Mouse (Mus musculus) erythroid progenitor cell, adult 5-6 weeks (primary cell): ENCODE measurements around the gene Rap2a. TPM values are rescaled to one million over a fixed set of nuclear protein-coding genes. Genes with fewer than 3 reads are reported as not detected.

Experiments used
- ATAC-seq: replicated peaks from 2 replicates; pipeline ENCODE4 v1.8.0; 2016; ENCODE audit warnings: moderate number of reproducible peaks, mild to moderate bottlenecking, moderate TSS enrichment, inconsistent platforms; ENCODE audit not compliant: poor library complexity, low FRiP score, severe bottlenecking
- total RNA-seq, 2 experiments: library from RNA; stranded (forward) in 1 of 2; stranded (reverse) in 1 of 2; fragments of 150-400 nt in 1 of 2; fragments of 186-747, 209-891 nt in 1 of 2; gene quantifications; 2 replicates each; pipeline versions ENCODE4 v1.2.3 to v1.2.4; 2015 to 2017; ENCODE audit warnings: low replicate concordance in 2 of 2

Rap2a gene
- total RNA-seq (2015; ENCODE audit: low replicate concordance): 2.1 and 3.2 TPM in 2 replicates
- total RNA-seq (2017; ENCODE audit: low replicate concordance): 1.1 and 1.7 TPM in 2 replicates

DNA sequence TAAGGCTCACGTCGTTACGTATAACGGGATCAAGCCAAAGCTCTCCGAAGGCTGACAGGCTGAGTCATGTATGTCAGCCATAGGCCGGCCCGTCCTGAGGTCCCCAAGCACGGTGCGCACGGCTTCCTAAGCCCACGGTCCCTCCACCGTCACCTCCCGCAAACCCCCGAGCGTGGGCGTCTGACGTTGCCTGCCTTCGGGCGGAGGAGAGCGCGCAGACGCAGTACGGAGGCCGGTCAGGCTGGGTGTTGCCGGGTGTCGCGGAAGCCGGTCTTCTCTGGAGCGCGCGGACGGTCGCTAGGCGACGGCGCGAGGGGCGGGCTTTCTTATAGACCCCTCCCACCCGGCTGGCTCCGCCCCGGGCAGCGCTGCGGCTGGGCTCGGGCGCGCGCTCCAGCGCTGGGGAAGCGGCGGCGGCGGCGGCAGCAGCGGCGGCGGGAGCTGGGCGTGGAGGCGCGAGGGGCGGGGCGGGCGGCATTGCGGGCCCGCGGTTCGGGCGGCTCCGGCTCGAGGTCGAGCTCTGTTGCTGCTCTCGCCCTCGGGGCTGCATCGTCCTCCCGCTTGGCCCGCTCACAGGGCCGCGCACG lies at the start of gene Rap2a:
Gene Rap2a, plus strand, starts transcription at position 463 of the 587 bp plus-strand sequence.
- ATAC-seq: peak; percentile 77

DNA sequence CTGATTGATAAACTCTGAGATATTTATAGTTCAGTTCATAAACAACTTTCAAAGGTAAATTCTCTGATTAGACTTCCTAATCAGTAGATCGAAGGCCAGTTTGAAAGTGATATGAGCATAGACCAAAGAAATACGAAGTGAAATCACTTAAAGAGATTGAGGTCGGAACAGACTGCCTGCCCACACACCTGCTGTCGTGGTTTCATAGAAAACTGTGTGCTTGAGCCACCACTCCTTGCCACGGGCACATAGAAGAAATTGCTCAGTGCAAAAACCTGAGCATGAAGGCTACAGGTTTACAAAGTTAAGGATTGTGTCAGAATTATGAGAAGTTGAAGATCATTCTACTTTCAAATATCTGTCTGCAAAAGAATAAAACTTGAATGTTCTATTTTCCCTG lies 49.7 kb upstream of the Rap2a start:
- no peak for ATAC-seq

DNA sequence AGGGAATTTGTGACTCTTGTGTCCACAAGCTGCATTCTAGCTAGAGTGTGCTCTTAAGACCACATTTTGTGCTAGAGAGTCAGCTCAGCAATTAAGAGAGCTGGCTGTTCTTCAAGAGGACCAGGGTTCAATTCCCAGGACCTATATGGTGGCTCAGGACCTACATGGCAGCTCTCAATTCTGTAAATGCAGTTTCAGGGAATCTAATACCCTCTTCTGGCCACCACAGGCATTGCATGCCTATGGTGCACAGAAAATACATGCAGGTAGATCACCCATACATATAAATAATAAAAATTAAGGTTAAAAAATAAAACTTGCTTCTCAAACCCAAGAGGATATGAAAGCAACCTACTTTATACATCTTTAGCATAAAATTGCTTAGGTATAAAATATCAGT lies 45.5 kb upstream of the Rap2a start:
- no peak for ATAC-seq

DNA sequence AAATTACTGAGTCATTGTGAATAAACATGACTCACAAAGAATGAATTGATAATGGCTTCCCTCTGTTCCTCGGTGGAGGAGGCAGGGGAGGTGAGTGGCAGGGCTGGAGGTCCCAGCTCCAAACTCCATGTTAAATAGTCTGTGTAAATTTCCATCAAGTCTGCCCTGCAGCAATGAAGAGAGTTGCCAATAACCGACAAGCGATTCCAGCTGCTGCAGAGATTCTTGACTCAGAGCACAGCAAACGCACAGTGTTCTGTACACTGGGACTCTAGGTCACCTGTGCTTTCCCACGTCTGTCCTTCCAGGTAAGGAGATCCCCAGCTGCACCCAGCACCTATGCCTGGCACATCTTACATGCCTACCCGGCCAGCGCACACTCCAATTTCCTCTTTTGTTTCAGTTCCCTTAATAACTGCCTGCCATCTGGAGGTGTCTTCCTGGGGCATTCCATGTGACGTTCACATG lies 44.3 kb upstream of the Rap2a start:
- no peak for ATAC-seq

DNA sequence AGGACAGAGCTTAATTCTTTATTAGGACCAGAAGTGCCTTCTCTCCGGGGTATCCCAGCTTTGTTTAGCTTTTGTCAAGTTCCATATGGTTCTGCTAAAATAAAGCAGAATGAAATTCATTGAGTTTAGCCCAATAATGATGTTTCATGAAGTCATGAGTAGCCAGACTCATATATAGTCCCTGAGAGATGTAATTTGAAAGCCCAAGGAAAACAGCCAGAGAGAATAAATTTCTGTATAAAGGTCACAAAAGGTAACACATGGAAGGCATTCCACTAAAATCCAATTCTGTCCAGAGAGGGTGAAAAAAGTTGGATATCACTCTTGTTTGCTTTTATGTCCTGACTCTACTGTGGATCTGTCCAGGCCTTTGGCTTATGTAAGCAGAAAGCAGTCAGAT lies 43.4 kb upstream of the Rap2a start:
- ATAC-seq: no peak

DNA sequence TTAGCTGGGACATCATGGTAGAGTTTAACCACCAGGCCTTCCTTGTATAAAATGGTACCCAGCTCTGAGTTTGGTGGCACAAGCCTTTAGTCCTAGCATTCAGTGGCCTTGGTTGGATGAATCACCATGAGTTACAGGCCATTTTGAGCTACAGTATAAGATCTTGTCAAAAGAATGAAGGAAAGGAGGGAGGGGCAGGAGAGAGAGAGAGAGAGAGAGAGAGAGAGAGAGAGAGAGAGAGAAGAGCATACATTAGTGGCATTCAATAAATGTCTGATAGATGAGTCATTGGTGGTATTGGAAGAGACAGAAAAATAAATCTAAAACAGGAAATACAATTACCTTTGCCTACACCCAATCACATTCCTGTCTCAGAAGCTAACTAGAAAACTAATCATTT lies 37.5 kb upstream of the Rap2a start:
- no peak for ATAC-seq

DNA sequence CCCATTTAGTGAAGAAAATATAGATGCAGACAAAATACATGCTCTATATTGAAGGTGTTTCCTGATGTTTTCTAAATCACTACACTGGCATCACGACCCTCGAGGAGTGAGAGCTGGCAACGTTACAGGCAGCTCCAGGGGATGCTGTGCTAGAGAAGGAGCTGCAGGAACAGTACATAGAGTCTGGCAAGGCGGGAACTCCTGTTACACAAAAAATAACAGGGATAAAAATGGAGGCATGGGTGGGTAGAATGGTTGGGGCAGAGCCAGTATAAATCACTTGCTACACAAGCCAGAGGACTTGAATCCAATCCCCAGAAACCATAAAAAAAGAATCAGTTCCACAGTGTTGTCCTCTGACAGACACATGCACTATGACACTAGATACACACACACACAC lies 37.0 kb upstream of the Rap2a start:
- ATAC-seq: no peak

DNA sequence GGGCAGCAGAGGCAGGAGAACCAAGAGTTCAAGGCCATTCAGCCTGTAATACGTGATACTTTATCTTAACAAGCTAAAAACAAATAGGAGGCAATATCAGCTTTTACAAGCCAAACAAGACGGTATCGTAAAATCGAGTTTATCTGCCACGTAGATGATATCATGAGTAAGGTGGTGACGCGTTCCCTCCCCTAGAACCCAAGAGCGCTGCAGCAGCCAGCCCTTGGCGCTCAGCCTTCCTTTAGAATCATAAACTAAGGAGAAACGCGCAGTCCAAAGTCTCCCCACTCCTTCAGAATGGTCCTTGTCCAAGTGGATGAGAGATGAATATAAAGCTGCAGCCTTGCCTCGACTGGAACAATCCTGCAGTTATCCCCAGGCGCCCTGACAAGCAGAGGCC lies 36.4 kb upstream of the Rap2a start:
- ATAC-seq: no peak

DNA sequence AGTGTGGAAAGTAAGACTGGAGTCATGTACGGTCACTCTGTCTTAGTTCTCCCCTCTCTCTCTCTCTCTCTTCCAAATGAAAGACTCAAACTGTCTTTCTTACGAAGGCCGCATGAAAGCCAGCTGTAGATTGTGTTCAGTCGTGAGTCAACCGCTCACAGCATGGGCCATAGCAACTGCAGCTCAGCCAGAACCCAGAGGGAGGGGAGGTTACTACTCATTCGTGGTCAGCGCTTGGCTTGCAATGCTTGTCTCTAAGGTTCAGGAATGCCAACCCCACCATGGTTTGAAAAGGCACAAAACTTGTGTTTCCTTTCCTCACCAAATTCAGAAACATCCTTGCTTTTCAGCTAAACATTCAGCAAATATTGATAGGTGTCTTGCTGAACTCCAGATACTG lies 24.0 kb upstream of the Rap2a start:
- no peak for ATAC-seq

DNA sequence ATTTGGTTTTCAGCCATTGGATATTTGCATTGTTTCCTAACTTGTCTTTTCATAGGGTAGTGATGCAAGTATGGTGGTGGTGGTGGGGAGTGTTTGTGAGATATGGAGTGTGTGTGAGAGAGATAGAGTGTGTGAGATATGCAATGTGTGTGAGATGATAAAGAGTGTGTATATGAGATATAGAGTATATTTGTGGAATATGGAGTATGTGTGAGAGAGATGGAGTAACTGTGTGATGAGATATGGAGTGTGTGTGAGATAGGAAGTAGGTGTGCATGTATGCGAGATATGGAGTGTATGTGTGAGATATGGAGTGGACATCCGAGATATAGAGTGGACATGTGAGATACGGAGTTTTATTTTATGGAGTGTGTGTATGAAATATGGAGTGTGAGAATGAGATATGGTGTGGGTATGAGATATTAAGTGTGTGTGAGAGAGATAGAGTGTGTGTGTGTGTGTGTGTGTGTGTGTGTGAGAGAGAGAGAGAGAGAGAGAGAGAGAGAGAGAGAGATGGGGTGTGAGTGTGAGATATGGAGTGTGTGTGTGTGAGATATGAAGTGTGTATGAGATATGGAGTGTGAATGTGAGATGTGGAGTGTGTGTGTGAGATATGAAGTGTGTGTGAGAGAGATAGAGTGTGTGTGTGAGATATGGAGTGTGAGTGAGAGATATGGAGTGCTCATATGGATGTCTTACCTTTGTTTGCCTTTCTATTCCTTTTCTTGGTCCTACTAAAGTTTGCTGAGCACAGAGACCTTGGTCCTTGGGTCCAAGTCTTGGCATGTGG lies 14.1 kb upstream of the Rap2a start:
- no peak for ATAC-seq

DNA sequence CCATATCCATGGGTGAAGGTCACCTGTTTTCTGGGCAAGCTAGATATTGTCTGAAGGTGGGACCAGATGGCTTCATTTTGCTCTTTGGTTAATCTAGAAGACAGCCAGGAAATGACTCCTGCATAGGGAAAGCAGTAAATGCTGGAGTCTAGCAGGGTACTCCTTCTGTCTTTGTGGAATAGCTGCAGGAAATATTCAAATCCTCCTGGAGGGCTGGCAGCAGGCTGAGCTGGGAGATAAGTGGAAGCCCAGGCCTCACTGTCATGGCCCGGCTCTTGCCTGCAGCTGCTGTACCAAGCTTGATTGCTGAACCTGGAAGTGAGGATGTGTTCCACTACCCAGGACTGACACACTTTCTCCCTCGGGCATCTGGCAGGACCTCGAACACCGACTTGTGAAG lies 11.4 kb upstream of the Rap2a start:
- no peak for ATAC-seq

DNA sequence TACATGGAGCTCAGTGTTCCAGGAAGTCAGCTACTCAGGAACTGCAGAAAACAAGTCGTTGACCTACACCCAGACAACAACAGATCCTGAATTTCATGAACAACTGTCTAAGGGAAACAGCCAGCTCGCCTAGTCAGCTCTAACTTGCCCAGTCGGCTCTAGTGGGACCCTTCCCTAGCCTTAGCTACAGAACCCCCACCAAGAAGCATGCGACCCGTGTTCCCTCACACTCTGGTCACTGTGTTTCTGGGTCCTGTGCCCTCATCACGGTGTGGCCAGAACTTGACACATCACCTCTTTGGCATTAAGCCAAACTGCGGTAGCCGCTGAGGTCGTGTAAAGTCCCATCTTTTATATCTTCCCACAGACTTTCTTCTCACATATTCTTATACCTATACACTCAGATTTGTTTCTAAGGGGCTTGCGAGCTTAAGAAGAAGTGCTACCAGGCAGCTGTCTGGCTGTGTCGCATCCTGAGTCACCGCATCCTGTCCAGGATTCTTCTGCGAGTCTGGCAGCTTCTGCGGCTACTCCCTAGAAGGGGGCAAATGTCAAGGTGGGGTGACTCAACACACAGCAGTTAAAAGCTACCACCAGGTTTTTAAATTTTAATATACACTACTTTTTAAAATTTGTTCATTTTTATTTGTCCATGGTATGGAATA lies 9.0 kb upstream of the Rap2a start:
- ATAC-seq: no peak

DNA sequence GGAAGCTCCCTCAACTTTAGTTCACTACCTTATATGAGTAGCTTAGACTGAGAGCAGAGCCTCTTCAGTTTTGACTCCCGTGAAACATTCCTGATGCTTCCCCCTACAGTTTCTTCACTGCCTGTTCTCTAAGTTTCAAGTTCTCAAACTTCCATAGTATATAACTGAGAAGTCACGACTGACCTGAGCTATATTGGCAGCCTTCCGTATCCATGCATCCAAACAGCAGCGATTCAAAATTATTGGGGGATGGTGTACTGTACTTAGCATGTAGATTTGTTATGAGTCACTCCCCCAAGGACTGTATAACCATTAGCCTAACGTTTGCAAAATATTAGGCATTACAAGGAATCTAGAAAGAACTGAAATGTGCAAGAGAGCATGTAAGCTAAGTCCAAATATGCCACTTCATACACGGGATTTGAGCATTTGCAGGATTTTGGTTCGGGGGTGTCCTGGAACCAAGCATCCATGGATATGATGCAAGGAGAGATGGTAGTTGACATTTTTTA lies 2.0 kb upstream of the Rap2a start:
- no peak for ATAC-seq

DNA sequence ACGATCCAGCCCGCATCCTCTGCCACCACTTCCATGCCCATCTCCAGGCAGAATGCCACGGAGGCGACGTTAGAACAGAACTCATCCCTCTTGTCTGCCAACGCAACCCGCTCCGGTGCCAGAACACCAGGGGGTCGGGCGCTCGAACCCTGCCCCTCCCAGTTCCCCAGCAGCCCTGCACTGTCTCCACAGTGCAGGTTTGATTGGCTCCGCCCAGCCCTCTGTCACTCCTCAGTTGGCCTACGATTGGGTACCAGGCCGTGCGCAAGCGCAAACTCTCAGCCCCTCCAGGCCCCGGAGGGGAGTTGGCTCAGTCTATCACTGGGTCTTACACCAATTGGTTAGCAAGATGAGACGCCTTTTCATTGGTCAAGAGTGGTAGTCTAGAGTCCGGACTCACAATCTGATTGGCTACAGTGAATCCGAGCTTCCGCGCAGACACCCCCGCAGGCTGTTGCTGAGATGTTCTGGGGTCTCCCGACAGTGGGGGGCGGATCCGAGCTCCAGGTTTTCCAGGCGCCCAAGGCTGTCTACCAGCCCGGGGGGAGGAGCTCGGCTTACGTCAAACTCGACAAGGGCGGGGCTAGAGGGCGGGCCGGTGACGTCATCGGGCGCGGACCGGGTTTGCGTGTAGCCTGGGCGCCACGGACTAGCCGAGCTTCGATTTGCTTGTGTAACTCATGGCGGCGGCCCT lies 809 bp upstream of the Rap2a start:
- peak; percentile 81 for ATAC-seq

DNA sequence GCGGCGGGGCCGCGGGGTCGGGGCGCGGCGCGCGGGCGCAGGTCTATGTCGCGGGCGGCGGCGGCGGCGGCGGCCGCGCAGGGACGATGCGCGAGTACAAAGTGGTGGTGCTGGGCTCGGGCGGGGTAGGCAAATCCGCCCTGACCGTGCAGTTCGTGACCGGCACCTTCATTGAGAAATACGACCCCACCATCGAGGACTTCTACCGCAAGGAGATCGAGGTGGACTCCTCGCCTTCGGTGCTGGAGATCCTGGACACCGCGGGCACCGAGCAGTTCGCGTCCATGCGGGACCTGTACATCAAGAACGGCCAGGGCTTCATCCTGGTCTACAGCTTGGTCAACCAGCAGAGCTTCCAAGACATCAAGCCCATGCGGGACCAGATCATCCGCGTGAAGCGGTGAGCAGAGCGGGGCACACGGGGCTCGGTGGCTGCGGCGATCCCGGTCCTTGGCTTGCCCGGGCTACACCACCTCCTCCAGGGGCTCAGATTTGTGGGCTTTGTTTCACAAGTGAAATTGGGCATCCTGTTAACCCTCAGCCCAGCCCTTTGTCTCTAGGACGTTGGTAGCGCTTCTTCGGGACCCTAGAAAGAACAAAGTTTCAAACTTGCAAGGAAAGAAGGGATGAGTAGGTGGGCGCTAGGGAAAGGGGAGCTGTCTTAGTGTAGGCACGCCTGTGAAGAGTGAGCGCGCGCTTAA lies 547 bp downstream of the Rap2a start:
- no peak for ATAC-seq

DNA sequence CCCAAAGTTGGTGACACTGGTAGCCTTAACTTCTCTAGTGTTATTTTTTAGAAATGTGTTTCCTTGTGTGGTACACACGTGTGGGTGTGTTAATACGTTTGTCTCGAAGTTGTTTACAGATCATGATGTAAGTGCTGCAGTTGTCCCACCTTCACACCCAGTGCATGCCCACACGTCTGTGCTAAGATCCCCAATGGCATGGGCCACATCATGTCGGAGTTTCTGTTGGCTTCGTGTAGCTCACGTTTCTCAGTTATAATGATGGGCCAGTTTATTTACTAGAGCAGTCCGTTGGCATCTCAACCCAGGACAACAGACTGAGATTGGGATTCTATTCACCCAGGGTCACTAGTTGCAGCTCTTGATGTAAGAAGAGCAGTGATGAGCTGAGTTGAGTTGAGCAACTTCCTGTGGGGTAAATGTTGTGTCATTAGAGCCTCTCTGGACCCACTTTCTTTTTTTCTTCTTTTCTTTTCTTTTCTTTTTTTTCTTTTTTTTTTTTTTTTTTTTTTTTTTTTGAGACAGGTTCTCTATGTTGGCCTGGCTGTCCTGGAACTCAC lies 2.2 kb downstream of the Rap2a start:
- ATAC-seq: no peak

DNA sequence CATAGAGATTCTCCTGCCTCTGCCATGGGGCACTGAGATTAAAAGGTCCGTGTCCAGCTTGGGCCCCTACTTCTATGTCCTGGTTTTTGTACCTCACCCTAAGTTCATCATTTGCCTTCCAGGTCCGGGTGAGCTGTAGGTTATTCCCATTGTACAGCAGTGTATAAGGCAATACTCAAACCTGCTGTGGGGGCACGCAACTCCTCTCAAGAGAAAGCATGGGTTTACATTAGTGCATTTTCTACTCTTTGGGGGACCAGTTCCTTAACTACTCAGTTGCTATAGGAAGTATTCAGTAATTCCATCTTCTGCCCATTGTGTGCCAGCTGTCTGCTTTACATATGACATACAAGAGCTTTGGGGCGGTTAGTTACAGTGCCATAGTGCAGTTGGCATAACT lies 2.7 kb downstream of the Rap2a start:
- no peak for ATAC-seq

DNA sequence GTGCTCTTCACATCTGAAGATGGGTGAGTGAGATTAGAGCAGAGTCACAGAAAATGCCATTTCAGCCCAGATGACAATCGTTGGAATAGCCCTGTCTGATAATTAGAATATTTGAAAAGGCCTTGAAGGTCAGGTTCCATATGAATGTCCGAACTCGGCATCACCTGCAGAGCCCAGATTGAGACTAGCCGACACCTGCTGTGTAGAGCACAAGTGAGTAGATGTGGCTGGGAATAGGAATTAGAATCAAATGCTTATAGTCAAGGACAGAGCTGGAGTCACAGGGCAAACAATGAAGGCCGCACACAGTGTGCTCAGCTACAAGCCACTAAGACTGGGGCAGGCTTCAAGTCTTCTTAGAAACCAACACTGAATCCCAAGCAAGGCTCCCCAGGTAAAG lies 6.3 kb downstream of the Rap2a start:
- ATAC-seq: no peak

DNA sequence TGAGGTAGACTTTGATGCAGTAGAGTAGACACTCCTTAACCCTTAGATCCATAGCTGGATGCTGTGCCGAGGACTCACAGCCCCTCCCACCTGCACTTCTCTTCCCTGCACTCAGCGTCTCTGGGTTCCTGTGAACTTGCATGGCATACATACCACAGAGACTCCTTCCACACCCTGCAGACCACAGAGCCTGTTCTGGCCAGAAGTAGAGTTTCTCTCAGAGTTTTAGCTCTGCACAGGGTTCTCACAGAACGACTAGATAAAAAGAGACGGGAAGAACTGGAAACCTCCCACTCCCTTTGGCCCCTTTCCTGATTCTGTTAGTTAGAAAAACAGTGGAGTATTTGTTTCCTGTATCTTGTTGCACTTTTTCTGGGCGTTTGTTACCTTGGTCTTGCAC lies 18.0 kb downstream of the Rap2a start:
- no peak for ATAC-seq
